Mouse (Mus musculus) heart, postnatal 0 days (tissue): ENCODE measurements around the gene Fhl2. TPM values are rescaled to one million over a fixed set of nuclear protein-coding genes. Genes with fewer than 3 reads are reported as not detected.

Source experiments
- ATAC-seq: fragments of 200-750 bp; cut with Nextera tagmentation; 2 replicates; pipeline ENCODE4 v1.8.0; 2017; ENCODE audit warnings: low read depth, moderate number of reproducible peaks, moderate library complexity; ENCODE audit not compliant: insufficient read depth
- DNase-seq: peaks from one replicate; pipeline ENCODE4 v3.0.0-alpha.2; 2016; ENCODE audit warnings: low spot score
- H3K27ac ChIP-seq: fragments of 300-500 bp; sonication (generic); 2 replicates; pipeline ENCODE4 v1.5.1; 2014; ENCODE audit warnings: low read depth, mild to moderate bottlenecking
- H3K27me3 ChIP-seq: fragments of 300-500 bp; sonication (generic); 2 replicates; pipeline ENCODE4 v1.6.1; 2014; ENCODE audit warnings: low read length, mixed read lengths; ENCODE audit not compliant: control insufficient read depth, insufficient read depth
- H3K36me3 ChIP-seq: fragments of 300-500 bp; sonication (generic); replicated peaks from 2 replicates; pipeline ENCODE4 v1.6.1; 2014; ENCODE audit warnings: low read length, mixed read lengths; ENCODE audit not compliant: control insufficient read depth, insufficient read depth
- H3K4me1 ChIP-seq: fragments of 300-500 bp; sonication (generic); 2 replicates; pipeline ENCODE4 v1.6.1; 2014; ENCODE audit warnings: antibody characterized with exemption; ENCODE audit not compliant: control insufficient read depth, insufficient read depth
- H3K4me2 ChIP-seq: fragments of 300-500 bp; sonication (generic); 2 replicates; pipeline ENCODE4 v1.6.1; 2014; ENCODE audit warnings: low read depth, mild to moderate bottlenecking, low read length, moderate library complexity
- H3K4me3 ChIP-seq: fragments of 300-500 bp; sonication (generic); 2 replicates; pipeline ENCODE4 v1.5.1; 2014; ENCODE audit warnings: low read depth, low read length
- H3K9ac ChIP-seq: fragments of 300-500 bp; sonication (generic); replicated peaks from 2 replicates; pipeline ENCODE4 v1.6.1; 2014; ENCODE audit warnings: low read depth, low read length, mixed read lengths
- H3K9me3 ChIP-seq: fragments of 300-500 bp; sonication (generic); replicated peaks from 2 replicates; pipeline ENCODE4 v1.6.1; 2016; ENCODE audit warnings: low read length; ENCODE audit not compliant: control insufficient read depth
- CTCF ChIP-seq: IDR thresholded peaks from 2 replicates; pipeline ENCODE4 v1.5.1; 2016; ENCODE audit warnings: antibody characterized with exemption, control low read depth, low read depth
- EP300 ChIP-seq: IDR thresholded peaks from 2 replicates; pipeline ENCODE4 v1.6.1; 2016; ENCODE audit warnings: antibody characterized with exemption, low read depth
- WGBS: fragments of 180-500 bp; shearing (Covaris S2); extraction: QIAGEN DNeasy Blood & Tissue Kit; methylation state at CpG from one replicate; pipeline ENCODE4 v1.1.7; 2014; 5-methylcytosine and 5-hydroxymethylcytosine counted together
- polyA plus RNA-seq: library from polyadenylated mRNA; unstranded; fragments of >200 nt; fragmentation: Nextera tagmentation; extraction: Ambion mirVana; gene quantifications from 2 replicates; pipeline ENCODE4 v1.2.1, GENCODE M21; 2015
- total RNA-seq: library from RNA; depleted of rRNA; stranded (reverse); fragments of >200 nt; gene quantifications from 2 replicates; pipeline ENCODE4 v1.2.3, GENCODE M21; 2014; ENCODE audit warnings: low replicate concordance

The Fhl2 gene
- total and polyA plus RNA-seq, 2 experiments from 2014 or later = 1,129 to 2,942 TPM

DNA sequence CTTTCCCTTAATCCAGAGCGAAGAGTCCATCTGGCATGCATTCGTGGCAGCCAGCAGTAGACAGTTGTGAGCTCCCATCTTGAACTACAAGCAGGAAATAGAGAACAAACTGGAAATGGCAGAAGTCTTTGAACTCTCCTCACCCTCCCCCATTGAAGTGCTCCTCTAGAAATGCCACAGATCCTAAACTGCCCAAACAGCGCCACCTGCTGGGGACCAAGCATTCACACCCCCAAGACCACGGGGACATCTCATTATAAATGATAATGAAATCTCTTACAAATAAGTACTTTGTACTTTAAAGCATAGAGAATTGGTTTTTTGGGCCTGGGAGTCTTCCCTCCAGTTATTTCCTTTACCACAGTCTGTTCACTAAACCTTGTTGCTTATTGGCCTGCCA, 86.2 kb downstream of the Fhl2 start:
- peaks cover 42% of the 10 kb centered on the region for H3K36me3 ChIP-seq

DNA sequence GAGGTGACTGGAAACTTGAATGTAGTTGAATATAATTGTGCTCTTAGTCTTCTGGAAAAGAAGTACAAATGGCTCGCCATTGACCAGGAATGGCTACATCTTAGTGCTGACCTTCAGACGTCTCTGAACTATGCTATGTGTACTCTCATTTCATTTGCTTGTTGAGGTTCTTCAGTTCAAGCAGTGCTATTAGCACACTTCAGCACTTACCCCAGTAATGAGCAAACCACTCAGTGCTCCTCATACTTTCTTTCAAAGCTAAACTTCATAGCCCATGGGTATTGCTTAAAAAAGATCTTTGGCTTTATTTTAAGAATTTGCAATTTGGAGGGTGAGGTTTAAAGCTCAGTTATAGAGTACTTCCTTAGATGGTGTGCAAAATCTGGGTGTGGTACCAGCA, 88.1 kb downstream of the Fhl2 start:
- DNase-seq (no peak), ATAC-seq (no peak)
- 0 out of 2 replicates have a peak, but pooled peaks cover 2% of the 10 kb centered on the region for H3K4me1 ChIP-seq
- H3K4me3 ChIP-seq = no peak overlapping the region
- no peaks in the 10 kb centered on the region for H3K27me3 ChIP-seq
- WGBS = 79% methylated on average over 2 of the region's 2 CpGs
- H3K4me2 ChIP-seq = no peak overlapping the region
- no peak overlapping the region for H3K27ac ChIP-seq
- H3K9me3 ChIP-seq = no peaks in the 10 kb centered on the region
- peaks cover 32% of the 10 kb centered on the region for H3K36me3 ChIP-seq
- TF ChIP-seq EP300 = no peak
- no peak for TF ChIP-seq CTCF
- H3K9ac ChIP-seq = no peak overlapping the region

More for the DNA sequence above, 86.2 kb downstream of the Fhl2 start:
- Histone ChIP-seq H3K9me3 (no peaks in the 10 kb centered on the region), H3K4me1 (0 out of 2 replicates have a peak, but pooled peaks cover 5% of the 10 kb centered on the region), H3K27me3 (no peaks in the 10 kb centered on the region), H3K4me2 (no peak overlapping the region), H3K27ac (no peak overlapping the region), H3K9ac (no peak overlapping the region), H3K4me3 (no peak overlapping the region)
- 47% methylated on average over 4 of the region's 4 CpGs for WGBS
- TF ChIP-seq EP300 = no peak
- peak; percentile 74 for TF ChIP-seq CTCF
- DNase-seq = no peak
- ATAC-seq = no peak

DNA sequence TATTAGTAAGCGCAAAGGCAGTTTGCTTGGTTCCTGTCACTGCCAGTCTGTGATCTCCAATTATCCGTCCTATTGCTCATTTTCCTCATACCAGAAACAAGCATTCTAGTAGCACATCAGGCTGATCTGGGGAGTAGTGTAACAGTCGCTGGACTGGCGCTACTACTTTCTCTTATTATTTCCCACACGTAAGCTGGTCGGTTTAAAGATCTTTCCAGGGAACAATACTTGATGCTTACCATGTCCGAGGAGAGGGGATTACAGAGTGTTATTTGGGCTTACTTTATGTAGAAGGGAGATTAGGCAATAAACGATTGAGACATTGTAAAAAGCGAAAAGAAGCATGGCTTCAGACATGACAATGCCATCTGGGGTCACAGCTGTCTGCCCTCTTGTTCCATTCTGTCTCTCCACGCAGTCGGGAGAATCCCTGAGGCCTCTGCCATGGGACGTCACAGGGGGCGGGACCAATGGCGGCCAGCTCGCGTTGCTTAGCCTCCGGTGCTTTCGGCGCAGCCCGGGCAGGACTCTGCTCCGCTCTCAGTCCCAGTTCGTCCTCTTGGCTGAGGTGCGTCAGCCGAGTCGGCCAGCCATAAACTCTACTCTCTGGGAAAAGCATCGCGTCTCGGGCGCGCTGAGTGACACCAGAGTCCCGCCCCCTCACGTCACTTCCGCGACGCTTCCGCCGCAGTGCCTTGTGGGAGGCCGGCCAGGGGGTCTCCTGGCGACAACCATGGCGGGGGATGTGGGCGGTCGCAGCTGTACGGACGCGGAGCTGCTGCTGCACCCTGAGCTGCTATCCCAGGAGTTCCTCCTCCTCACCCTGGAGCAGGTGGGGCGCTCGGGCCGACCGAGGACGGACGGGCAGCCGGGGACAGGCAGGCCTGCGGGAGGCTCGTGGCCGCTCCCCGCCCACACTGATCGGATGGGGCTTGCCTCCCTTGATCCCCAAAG, 98.5 kb downstream of the Fhl2 start, which contains the start of the genes Tgfbrap1 and AI597479:
Gene Tgfbrap1 (minus strand): TSS at position 607 of the 954 bp plus-strand sequence.
Gene AI597479 (plus strand): TSS at position 680 of the 954 bp plus-strand sequence.
- under 1% methylated on average over 57 of the region's 57 CpGs for WGBS
- peak; percentile 97 for ATAC-seq
- H3K4me1 ChIP-seq = peaks cover 7% of the 10 kb centered on the region
- H3K27ac ChIP-seq = peak within 1 kb of the TSS; percentile 100
- H3K36me3 ChIP-seq = 0 out of 2 replicates have a peak, but pooled peaks cover 3% of the 10 kb centered on the region
- no peaks in the 10 kb centered on the region for H3K27me3 ChIP-seq
- DNase-seq = peak; percentile 90
- H3K4me3 ChIP-seq = peak within 1 kb of the TSS; percentile 89
- peak within 1 kb of the TSS; percentile 80 for H3K9ac ChIP-seq
- H3K9me3 ChIP-seq = no peaks in the 10 kb centered on the region
- H3K4me2 ChIP-seq = peak within 1 kb of the TSS; percentile 76
- TF ChIP-seq CTCF (no peak), EP300 (peak; percentile 37; the same call in 1 of the 2 replicates)

GRCm38 (mm10) chr1:43094206-43094605, 102.6 kb downstream of the Fhl2 start:
- Histone ChIP-seq H3K9ac (no peak overlapping the region), H3K27me3 (no peaks in the 10 kb centered on the region), H3K4me2 (no peak overlapping the region), H3K27ac (no peak overlapping the region), H3K9me3 (no peaks in the 10 kb centered on the region), H3K36me3 (no peaks in the 10 kb centered on the region), H3K4me3 (no peak overlapping the region), H3K4me1 (peaks cover 7% of the 10 kb centered on the region)
- TF ChIP-seq EP300 (no peak), CTCF (no peak)
- DNase-seq = no peak
- ATAC-seq = no peak
- WGBS = 93% methylated on average over 2 of the region's 2 CpGs

DNA sequence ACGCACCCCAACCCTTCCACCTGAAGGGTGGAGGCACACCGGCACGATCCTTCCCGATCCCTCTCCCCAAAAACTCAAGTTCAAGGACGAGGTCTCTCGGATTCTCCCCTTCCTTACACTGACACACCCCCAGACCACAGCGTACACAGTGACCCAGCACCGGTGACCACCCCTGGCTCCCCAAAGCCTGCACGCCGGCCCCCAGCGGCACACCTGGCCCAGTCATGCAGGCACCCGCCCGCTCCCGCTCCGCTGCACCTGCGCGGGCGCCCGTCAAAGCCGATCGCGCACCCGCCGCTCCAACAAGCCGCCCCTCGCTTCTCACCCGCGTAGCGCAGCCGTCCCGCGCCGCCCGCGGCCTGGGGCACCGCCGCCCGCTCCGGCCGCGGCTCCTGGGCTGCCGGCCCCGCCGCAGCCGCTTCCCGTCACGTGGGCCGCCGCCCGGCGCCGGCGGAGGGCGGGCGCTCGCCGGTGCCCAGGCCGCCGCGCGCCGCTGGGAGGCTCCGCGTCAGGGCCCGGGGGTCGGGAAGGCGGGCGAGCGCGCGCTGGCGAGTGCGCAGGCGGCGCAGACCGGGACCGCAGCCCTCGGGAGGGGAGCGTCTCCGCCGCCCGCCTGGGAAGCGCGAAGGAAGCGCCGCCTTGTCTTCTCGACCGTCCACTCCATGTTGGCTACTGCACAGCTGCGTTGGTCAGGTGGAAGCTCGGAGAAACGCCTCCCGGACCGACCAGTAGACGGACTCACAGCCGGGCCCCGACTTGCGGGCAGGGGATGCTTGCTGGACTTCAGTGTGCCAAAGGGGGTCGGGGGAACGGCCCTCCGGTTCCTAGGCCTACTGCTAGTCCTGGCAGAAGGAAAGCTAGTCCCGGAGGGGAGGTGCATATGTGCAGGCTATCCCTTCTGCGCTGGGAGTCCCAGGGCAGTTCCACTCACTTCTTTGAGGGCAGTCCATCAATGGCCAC, 104.4 kb downstream of the Fhl2 start:
- Histone ChIP-seq H3K9me3 (no peaks in the 10 kb centered on the region), H3K4me3 (peak overlapping the region; percentile 84), H3K4me1 (peaks cover 5% of the 10 kb centered on the region), H3K9ac (peak overlapping the region; percentile 90), H3K36me3 (no peaks in the 10 kb centered on the region), H3K27ac (peak overlapping the region; percentile 79), H3K27me3 (no peaks in the 10 kb centered on the region), H3K4me2 (peak overlapping the region; percentile 98)
- ATAC-seq (peak; percentile 90), DNase-seq (peak; percentile 51)
- no peak for TF ChIP-seq CTCF
- no peak for TF ChIP-seq EP300
- WGBS = 1% methylated on average over 89 of the region's 102 CpGs
